Mouse (Mus musculus) testis, adult 2 months (tissue): ENCODE data around the gene G6pc.

Experiments used
- CTCF ChIP-seq: fragments of 200-500 bp; IDR thresholded peaks from 2 replicates; pipeline ENCODE4 v1.5.1; 2012; ENCODE audit warnings: low read depth, mild to moderate bottlenecking, inconsistent platforms, low read length, moderate library complexity; ENCODE audit not compliant: control insufficient read depth, insufficient read depth, insufficient replicate concordance
- POLR2A ChIP-seq: fragments of 200-500 bp; IDR thresholded peaks from 2 replicates; pipeline ENCODE4 v1.6.1; 2012; ENCODE audit warnings: low read depth, mild to moderate bottlenecking, inconsistent platforms, low read length, moderate library complexity; ENCODE audit not compliant: control insufficient read depth

GRCm38 (mm10) chr11:101355916-101356315, 11.4 kb upstream of the G6pc start:
- no peak for TF ChIP-seq CTCF
- no peak for TF ChIP-seq POLR2A
